In the genomic region with DNA sequence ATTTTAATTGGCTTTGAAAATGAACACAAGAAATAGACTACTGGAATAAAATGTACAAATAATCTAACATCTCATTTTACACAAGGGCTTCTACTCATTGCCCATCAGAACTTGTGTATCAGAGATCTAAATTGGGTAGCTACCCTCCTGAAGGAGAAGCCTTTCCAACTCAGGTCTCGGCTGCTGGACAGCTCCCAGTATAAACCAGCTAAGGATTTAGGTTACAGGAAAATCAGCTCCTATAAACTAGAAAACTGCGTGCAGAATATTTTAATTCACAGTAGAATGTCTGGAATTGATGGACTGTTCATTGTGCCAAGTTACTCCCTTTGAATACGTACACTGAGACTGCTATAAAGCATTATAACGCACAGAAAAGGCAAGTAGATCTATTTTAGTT, we compare ENCODE assay signal across 10 mouse cellular contexts.
"Had no signal": no experiment of that assay in that cellular context is flagged by ENCODE, and none has a peak within 500 bp of the region (broad histone marks: within the 10 kb centered on the region; RNA-seq: fewer than 3 reads in every experiment).

No protein-coding gene starts in this region.

- H3K4me3 ChIP-seq: limb, embryonic 15.5 days; liver, embryonic 12.5 days; lung, embryonic 15.5 days; midbrain, embryonic 12.5 days; neural tube, embryonic 13.5 days; stomach, embryonic 15.5 days had no signal

- H3K9ac ChIP-seq: limb, embryonic 15.5 days; liver, embryonic 12.5 days; lung, embryonic 15.5 days; midbrain, embryonic 12.5 days; neural tube, embryonic 13.5 days; stomach, embryonic 15.5 days had no signal

- H3K27ac ChIP-seq: limb, embryonic 15.5 days; liver, embryonic 12.5 days; lung, embryonic 15.5 days; stomach, embryonic 15.5 days had no signal

- DNase-seq: kidney, adult 11 months; left cerebral cortex, postnatal 4 days; right cerebral cortex, postnatal 14 days; thymus, postnatal 4 days had no signal

- H3K4me1 ChIP-seq: liver, embryonic 12.5 days; lung, embryonic 15.5 days; midbrain, embryonic 12.5 days; stomach, embryonic 15.5 days had no signal

- H3K9me3 ChIP-seq: limb, embryonic 15.5 days; liver, embryonic 12.5 days; lung, embryonic 15.5 days; midbrain, embryonic 12.5 days; neural tube, embryonic 13.5 days; stomach, embryonic 15.5 days had no signal

- H3K27me3 ChIP-seq: limb, embryonic 15.5 days; liver, embryonic 12.5 days; lung, embryonic 15.5 days; midbrain, embryonic 12.5 days; neural tube, embryonic 13.5 days; stomach, embryonic 15.5 days had no signal

- H3K36me3 ChIP-seq: limb, embryonic 15.5 days; liver, embryonic 12.5 days; lung, embryonic 15.5 days; midbrain, embryonic 12.5 days; neural tube, embryonic 13.5 days; stomach, embryonic 15.5 days had no signal
